Mouse (Mus musculus): ENCODE results near the gene Gse1. TPM values are rescaled to one million over a fixed set of nuclear protein-coding genes. Genes with fewer than 3 reads are reported as not detected.

The Gse1 gene
- polyA plus RNA-seq, 1 experiment from 2014 or later: 25.3 TPM

DNA sequence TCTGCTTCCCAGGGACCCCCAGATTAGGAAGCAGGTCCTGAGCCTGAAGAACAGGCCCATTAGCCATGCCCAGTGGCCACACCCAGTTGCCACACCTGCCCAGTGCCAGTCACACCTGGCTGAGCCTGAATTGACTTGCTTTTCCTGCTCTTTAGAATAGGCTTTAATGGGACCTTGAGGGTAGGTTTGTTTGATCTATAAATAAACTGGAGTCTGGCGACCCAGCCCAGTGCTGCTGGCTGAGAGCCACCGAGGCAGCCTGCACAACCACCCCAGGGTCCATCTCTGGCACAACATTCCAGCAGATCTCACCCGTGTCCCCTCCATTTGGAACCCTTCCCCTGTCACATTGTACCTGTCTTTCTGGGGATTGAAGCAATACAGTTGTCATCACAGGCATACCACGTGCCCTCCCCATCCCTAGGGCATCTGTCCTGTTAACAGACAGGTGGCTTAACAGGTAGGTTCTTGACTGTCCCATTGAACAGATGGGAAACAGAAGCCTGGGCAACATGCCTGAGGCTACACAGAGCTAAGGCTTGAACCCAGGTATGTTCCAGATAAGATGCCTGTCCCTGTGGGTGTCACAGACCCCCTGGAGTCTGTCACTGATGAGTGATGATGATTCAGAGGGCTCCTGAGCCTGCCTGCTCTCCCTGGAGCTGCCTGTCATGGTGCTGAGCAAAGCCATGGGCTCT, 214.2 kb downstream of the Gse1 start:
- no peak for ATAC-seq (replicated peaks; ENCODE audit: low FRiP score)
- WGBS: 59% methylated on average over 4 of the region's 4 CpGs
- H3K4me1 ChIP-seq (replicated peaks; ENCODE audit: control insufficient read depth, insufficient read depth, low read length): peaks cover 32% of the 10 kb centered on the region

DNA sequence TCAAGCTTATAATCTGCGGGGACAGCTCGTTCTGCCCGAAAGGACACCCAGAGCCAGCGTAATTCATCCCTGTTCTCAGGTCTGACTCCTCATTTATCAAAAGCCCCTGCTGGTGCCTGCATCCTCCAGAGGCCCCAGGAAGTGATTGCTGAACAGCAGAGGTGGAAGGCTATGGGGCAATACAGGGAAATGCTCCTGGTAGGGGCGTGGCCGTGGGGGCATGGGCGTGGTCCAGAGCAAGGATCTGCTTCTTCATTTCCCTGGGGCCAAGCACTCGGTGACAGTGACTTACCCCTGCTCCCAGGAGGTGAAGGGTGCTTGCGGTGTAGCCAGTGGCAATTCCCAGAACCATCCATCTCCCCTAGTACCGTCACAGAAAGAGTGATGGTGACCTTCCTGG, 217.0 kb downstream of the Gse1 start:
- Histone ChIP-seq H3K9ac (ENCODE audit: low read depth, low read length) (no peak overlapping the region), H3K4me2 (no peak overlapping the region), H3K4me3 (ENCODE audit: low read depth, low read length) (no peak overlapping the region), H3K36me3 (ENCODE audit: control insufficient read depth, insufficient read depth, low read length) (no peaks in the 10 kb centered on the region), H3K27me3 (replicated peaks; ENCODE audit: control insufficient read depth, insufficient read depth, low read length) (peaks cover 6% of the 10 kb centered on the region), H3K27ac (ENCODE audit: low read depth, low read length) (no peak overlapping the region), H3K4me1 (replicated peaks; ENCODE audit: control insufficient read depth, insufficient read depth, low read length) (peaks cover 30% of the 10 kb centered on the region), H3K9me3 (ENCODE audit: control insufficient read depth, low read length) (no peaks in the 10 kb centered on the region)
- ATAC-seq (replicated peaks; ENCODE audit: low FRiP score) (0 out of 2 replicates have a peak, but pooled peaks have one; percentile 28), DNase-seq (ENCODE audit: low spot score) (no peak)
- 34% methylated on average over 10 of the region's 10 CpGs for WGBS

More for the DNA sequence above, 214.2 kb downstream of the Gse1 start:
- Histone ChIP-seq H3K4me3 (ENCODE audit: low read depth, low read length) (no peak overlapping the region), H3K9ac (ENCODE audit: low read depth, low read length) (no peak overlapping the region), H3K27me3 (replicated peaks; ENCODE audit: control insufficient read depth, insufficient read depth, low read length) (no peaks in the 10 kb centered on the region; the same call in 1 of the 2 replicates), H3K36me3 (ENCODE audit: control insufficient read depth, insufficient read depth, low read length) (no peaks in the 10 kb centered on the region), H3K9me3 (ENCODE audit: control insufficient read depth, low read length) (no peaks in the 10 kb centered on the region), H3K27ac (ENCODE audit: low read depth, low read length) (no peak overlapping the region), H3K4me2 (no peak overlapping the region)
- no peak for DNase-seq (ENCODE audit: low spot score)

DNA sequence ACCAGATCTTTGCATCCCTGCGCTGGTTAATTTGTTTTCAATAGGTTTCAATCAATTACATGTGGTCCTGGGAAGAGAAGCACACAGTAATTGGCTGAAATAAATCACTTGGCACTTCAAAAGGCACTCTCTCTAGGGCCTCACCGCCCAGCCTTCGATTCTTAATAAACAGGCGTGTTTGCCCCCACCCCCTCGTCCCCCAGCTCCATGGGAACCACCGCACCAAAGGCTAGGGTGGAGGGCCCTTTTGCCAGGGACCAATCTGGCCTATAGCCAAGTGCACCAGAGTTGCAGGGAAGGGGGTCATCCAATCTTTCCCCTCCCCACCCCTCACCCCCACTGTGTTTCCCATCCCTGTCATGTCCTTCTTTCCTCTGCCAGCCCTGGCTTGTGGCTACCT, 219.9 kb downstream of the Gse1 start:
- no peak overlapping the region for H3K4me3 ChIP-seq (ENCODE audit: low read depth, low read length)
- H3K4me1 ChIP-seq (replicated peaks; ENCODE audit: control insufficient read depth, insufficient read depth, low read length): peaks cover 22% of the 10 kb centered on the region
- no peak overlapping the region for H3K9ac ChIP-seq (ENCODE audit: low read depth, low read length)
- H3K9me3 ChIP-seq (ENCODE audit: control insufficient read depth, low read length): no peaks in the 10 kb centered on the region
- DNase-seq (ENCODE audit: low spot score): no peak
- no peaks in the 10 kb centered on the region for H3K36me3 ChIP-seq (ENCODE audit: control insufficient read depth, insufficient read depth, low read length)
- whole genome bisulfite sequencing: 63% methylated on average over 6 of the region's 6 CpGs
- no peak overlapping the region for H3K4me2 ChIP-seq
- no peak overlapping the region for H3K27ac ChIP-seq (ENCODE audit: low read depth, low read length)
- peaks cover 6% of the 10 kb centered on the region for H3K27me3 ChIP-seq (replicated peaks; ENCODE audit: control insufficient read depth, insufficient read depth, low read length)
- ATAC-seq (replicated peaks; ENCODE audit: low FRiP score): no peak

DNA sequence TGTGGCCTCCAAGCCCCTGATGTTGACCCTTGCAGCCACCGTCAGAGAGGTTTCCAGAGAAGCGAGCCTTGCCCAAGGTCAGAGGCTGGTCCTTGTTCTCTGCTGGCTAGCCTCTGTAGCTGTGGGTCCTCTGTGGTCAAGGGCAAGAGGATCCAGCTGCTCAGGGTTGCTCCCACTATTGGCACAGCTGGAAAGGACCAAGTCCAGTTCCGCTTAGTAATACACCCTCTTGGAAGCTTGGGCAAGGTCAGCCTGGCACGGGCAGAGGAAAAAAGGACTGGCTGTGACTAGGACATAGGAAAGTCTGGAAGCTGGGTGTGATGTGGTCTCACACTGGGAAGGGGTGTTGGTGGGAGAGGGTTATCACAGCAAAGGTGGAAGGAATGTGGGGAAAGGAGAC, 220.9 kb downstream of the Gse1 start:
- no peak overlapping the region for H3K4me3 ChIP-seq (ENCODE audit: low read depth, low read length)
- H3K36me3 ChIP-seq (ENCODE audit: control insufficient read depth, insufficient read depth, low read length): no peaks in the 10 kb centered on the region
- H3K4me2 ChIP-seq: no peak overlapping the region
- WGBS: 81% methylated on average over 4 of the region's 4 CpGs
- H3K27ac ChIP-seq (ENCODE audit: low read depth, low read length): no peak overlapping the region
- DNase-seq (ENCODE audit: low spot score) (no peak), ATAC-seq (replicated peaks; ENCODE audit: low FRiP score) (no peak)
- peaks cover 6% of the 10 kb centered on the region for H3K27me3 ChIP-seq (replicated peaks; ENCODE audit: control insufficient read depth, insufficient read depth, low read length)
- H3K4me1 ChIP-seq (replicated peaks; ENCODE audit: control insufficient read depth, insufficient read depth, low read length): peaks cover 28% of the 10 kb centered on the region
- H3K9me3 ChIP-seq (ENCODE audit: control insufficient read depth, low read length): no peaks in the 10 kb centered on the region
- H3K9ac ChIP-seq (ENCODE audit: low read depth, low read length): no peak overlapping the region

DNA sequence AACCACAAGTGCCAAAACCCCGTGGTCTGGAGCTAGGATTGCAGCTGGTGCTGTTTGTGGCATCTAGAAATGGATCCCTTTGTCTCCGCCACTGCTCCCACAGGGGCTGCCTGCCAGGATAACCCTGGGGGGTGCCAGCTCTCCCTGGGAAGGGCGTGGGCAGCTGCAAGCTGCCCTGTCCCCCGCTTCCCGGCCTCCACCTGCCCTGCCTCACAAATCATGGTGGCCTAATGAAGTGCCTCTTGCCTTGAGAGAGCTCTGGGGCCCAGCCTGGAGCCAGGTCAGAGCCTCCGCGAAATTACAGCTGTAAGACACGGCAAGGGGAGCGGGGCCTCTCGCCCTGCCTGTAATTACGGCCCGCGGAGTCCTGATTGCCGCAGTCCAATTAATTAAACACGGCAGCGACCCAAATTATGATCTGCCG, 221.4 kb downstream of the Gse1 start:
- no peak for ATAC-seq (replicated peaks; ENCODE audit: low FRiP score)
- Histone ChIP-seq H3K4me3 (ENCODE audit: low read depth, low read length) (no peak overlapping the region), H3K4me2 (peak overlapping the region; percentile 8; the same call in 1 of the 2 replicates), H3K36me3 (ENCODE audit: control insufficient read depth, insufficient read depth, low read length) (no peaks in the 10 kb centered on the region), H3K9me3 (ENCODE audit: control insufficient read depth, low read length) (no peaks in the 10 kb centered on the region), H3K9ac (ENCODE audit: low read depth, low read length) (0 out of 2 replicates have a peak overlapping the region, but pooled peaks have one; percentile 22), H3K27ac (ENCODE audit: low read depth, low read length) (no peak overlapping the region), H3K4me1 (replicated peaks; ENCODE audit: control insufficient read depth, insufficient read depth, low read length) (peaks cover 33% of the 10 kb centered on the region), H3K27me3 (replicated peaks; ENCODE audit: control insufficient read depth, insufficient read depth, low read length) (peaks cover 6% of the 10 kb centered on the region)
- no peak for DNase-seq (ENCODE audit: low spot score)
- WGBS: 45% methylated on average over 17 of the region's 17 CpGs

DNA sequence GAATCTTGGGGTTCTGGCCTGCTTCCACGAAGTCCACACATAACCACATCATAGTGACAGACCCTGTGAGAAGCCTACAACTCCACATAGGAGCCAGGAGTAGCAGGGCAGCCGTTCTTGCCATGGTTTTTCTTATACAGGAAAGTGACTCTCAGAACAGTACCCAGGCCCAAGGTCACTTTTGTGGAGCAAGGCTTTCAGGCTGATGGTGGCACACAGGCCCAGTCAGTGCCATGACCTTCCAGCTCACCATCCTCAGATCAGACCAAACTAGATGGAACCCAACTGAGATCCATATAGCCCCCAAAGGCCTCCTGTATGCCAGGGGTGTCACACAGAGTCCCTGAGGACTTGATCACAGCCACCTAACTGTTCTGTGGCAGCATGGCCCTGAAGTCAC, 223.9 kb downstream of the Gse1 start:
- 80% methylated on average over 2 of the region's 2 CpGs for WGBS
- ATAC-seq (replicated peaks; ENCODE audit: low FRiP score) (no peak), DNase-seq (ENCODE audit: low spot score) (no peak)
- Histone ChIP-seq H3K27ac (ENCODE audit: low read depth, low read length) (no peak overlapping the region), H3K9ac (ENCODE audit: low read depth, low read length) (no peak overlapping the region), H3K4me1 (replicated peaks; ENCODE audit: control insufficient read depth, insufficient read depth, low read length) (peaks cover 51% of the 10 kb centered on the region), H3K4me3 (ENCODE audit: low read depth, low read length) (no peak overlapping the region), H3K36me3 (ENCODE audit: control insufficient read depth, insufficient read depth, low read length) (no peaks in the 10 kb centered on the region), H3K27me3 (replicated peaks; ENCODE audit: control insufficient read depth, insufficient read depth, low read length) (peaks cover 6% of the 10 kb centered on the region), H3K9me3 (ENCODE audit: control insufficient read depth, low read length) (no peaks in the 10 kb centered on the region), H3K4me2 (no peak overlapping the region)

DNA sequence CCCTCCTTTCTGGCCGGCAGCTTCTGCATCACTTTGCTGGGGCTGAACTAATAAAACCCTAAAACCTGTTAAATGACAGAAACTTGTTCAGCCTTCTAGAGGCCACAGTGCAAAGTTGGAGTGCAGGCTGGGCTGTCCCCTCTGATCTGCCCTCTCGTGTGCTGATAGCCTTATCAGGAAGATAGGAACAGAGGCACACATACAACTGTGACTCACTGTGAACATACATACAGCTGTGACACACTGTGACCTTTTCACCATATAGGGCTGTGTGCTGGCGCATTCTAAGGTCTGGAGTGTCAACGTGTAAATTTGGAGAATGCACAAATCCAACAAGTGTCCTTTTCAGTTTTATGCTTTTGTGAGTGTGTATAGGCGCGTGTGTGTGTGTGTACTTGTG, 226.1 kb downstream of the Gse1 start:
- peak overlapping the region; percentile 10; the same call in 1 of the 2 replicates for H3K4me2 ChIP-seq
- ATAC-seq (replicated peaks; ENCODE audit: low FRiP score) (peak; percentile 55), DNase-seq (ENCODE audit: low spot score) (no peak)
- peaks cover 56% of the 10 kb centered on the region for H3K4me1 ChIP-seq (replicated peaks; ENCODE audit: control insufficient read depth, insufficient read depth, low read length)
- H3K36me3 ChIP-seq (ENCODE audit: control insufficient read depth, insufficient read depth, low read length): no peaks in the 10 kb centered on the region
- no peak overlapping the region for H3K27ac ChIP-seq (ENCODE audit: low read depth, low read length)
- H3K4me3 ChIP-seq (ENCODE audit: low read depth, low read length): no peak overlapping the region
- peaks cover 8% of the 10 kb centered on the region for H3K27me3 ChIP-seq (replicated peaks; ENCODE audit: control insufficient read depth, insufficient read depth, low read length)
- WGBS: 62% methylated on average over 6 of the region's 6 CpGs
- peak overlapping the region; percentile 31; the same call in 1 of the 2 replicates for H3K9ac ChIP-seq (ENCODE audit: low read depth, low read length)
- H3K9me3 ChIP-seq (ENCODE audit: control insufficient read depth, low read length): no peaks in the 10 kb centered on the region

DNA sequence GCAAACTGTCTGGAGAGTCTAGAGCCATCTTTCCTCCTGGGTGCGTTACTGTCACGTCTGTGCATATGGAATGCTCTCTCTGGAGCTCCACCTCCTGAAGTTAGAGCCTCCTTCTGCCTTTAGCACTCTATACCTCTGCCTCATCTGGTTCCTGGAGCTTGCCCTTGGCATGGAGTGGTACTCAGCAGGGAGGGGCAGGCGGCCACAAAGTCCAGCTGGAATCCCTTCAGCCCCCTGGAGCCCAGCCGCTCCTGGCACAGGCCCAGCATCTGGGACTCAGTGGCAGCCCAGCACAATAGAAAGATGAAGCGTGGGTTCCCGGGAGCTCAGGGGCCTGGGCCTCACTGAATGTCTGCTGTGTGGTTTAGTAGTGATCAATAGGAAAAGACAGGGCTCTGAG, 232.1 kb downstream of the Gse1 start:
- peaks cover 4% of the 10 kb centered on the region; the same call in 1 of the 2 replicates for H3K27me3 ChIP-seq (replicated peaks; ENCODE audit: control insufficient read depth, insufficient read depth, low read length)
- no peaks in the 10 kb centered on the region for H3K9me3 ChIP-seq (ENCODE audit: control insufficient read depth, low read length)
- DNase-seq (ENCODE audit: low spot score) (no peak), ATAC-seq (replicated peaks; ENCODE audit: low FRiP score) (no peak)
- WGBS: 70% methylated on average over 6 of the region's 6 CpGs
- H3K4me1 ChIP-seq (replicated peaks; ENCODE audit: control insufficient read depth, insufficient read depth, low read length): peaks cover 56% of the 10 kb centered on the region
- H3K27ac ChIP-seq (ENCODE audit: low read depth, low read length): no peak overlapping the region
- H3K36me3 ChIP-seq (ENCODE audit: control insufficient read depth, insufficient read depth, low read length): no peaks in the 10 kb centered on the region
- H3K4me3 ChIP-seq (ENCODE audit: low read depth, low read length): no peak overlapping the region
- no peak overlapping the region for H3K4me2 ChIP-seq
- H3K9ac ChIP-seq (ENCODE audit: low read depth, low read length): no peak overlapping the region

DNA sequence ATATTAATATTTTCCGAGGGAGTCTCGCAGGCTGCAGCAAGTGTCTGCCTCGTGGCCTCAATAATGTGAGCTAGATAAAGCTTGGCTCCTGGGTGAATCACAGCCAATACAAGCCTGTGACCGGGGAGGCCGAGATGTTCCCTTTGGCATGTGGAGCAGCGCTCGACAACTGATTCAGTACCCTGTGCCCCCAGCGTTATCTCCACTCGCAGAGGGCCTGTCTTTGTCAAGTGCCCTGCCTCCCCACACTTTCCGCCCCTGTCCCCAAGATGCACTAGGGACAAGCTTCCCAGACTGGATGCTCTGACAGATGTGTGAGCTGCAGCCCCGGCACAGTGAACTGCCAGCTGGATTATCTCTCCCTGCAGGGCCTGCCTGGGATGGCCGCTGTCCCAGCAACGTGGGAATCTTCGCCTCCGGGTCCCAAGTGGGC, 233.9 kb downstream of the Gse1 start:
- 17% methylated on average over 15 of the region's 15 CpGs for whole genome bisulfite sequencing
- peak; percentile 41; the same call in 1 of the 2 replicates for ATAC-seq (replicated peaks; ENCODE audit: low FRiP score)
- H3K27ac ChIP-seq (ENCODE audit: low read depth, low read length): no peak overlapping the region

More for the DNA sequence above, 233.9 kb downstream of the Gse1 start:
- DNase-seq (ENCODE audit: low spot score): no peak
- Histone ChIP-seq H3K9me3 (ENCODE audit: control insufficient read depth, low read length) (no peaks in the 10 kb centered on the region), H3K27me3 (replicated peaks; ENCODE audit: control insufficient read depth, insufficient read depth, low read length) (0 out of 2 replicates have a peak, but pooled peaks cover 4% of the 10 kb centered on the region), H3K36me3 (ENCODE audit: control insufficient read depth, insufficient read depth, low read length) (no peaks in the 10 kb centered on the region), H3K4me2 (peak overlapping the region; percentile 49), H3K9ac (ENCODE audit: low read depth, low read length) (no peak overlapping the region), H3K4me3 (ENCODE audit: low read depth, low read length) (no peak overlapping the region; the same call in 1 of the 2 replicates), H3K4me1 (replicated peaks; ENCODE audit: control insufficient read depth, insufficient read depth, low read length) (peaks cover 50% of the 10 kb centered on the region)

All from liver, embryonic 11.5 days (tissue).